Mouse (Mus musculus): ENCODE results near the gene Arhgef16.

The Arhgef16 gene

GRCm38 (mm10) chr4:154229569-154229968 lies 71.9 kb downstream of the Arhgef16 start:
- no peak for DNase-seq (ENCODE audit: low read depth, low spot score)
